Mouse (Mus musculus): ENCODE results near the gene Podn.

Gene Podn

GRCm38 (mm10) chr4:108077224-108077955 is 18.9 kb downstream of the Podn start:
- no peak for DNase-seq (ENCODE audit: low spot score)

GRCm38 (mm10) chr4:108074204-108074823 is 21.9 kb downstream of the Podn start:
- DNase-seq (ENCODE audit: low spot score): no peak

- DNase-seq (ENCODE audit: low spot score): no peak
These were observed 24.2 kb downstream of the Podn start for GRCm38 (mm10) chr4:108072086-108072485.

GRCm38 (mm10) chr4:108071235-108071901 is 24.9 kb downstream of the Podn start:
- DNase-seq (ENCODE audit: low spot score): peak; percentile 98

- no peak for DNase-seq (ENCODE audit: low spot score)
These were observed 25.5 kb downstream of the Podn start for GRCm38 (mm10) chr4:108070723-108071122.

- DNase-seq (ENCODE audit: low spot score): no peak
These were observed 26.0 kb downstream of the Podn start for GRCm38 (mm10) chr4:108070286-108070685.

GRCm38 (mm10) chr4:108068081-108068480 is 28.2 kb downstream of the Podn start:
- no peak for DNase-seq (ENCODE audit: low spot score)

GRCm38 (mm10) chr4:108067261-108067660 is 29.0 kb downstream of the Podn start:
- no peak for DNase-seq (ENCODE audit: low spot score)

- no peak for DNase-seq (ENCODE audit: low spot score)
These were observed 29.7 kb downstream of the Podn start for GRCm38 (mm10) chr4:108066569-108066968.

- no peak for DNase-seq (ENCODE audit: low spot score)
These were observed 30.9 kb downstream of the Podn start for GRCm38 (mm10) chr4:108065176-108065844.

GRCm38 (mm10) chr4:108063616-108064015 is 32.6 kb downstream of the Podn start:
- DNase-seq (ENCODE audit: low spot score): no peak

- DNase-seq (ENCODE audit: low spot score): no peak
These were observed 33.7 kb downstream of the Podn start for GRCm38 (mm10) chr4:108062524-108062923.

- DNase-seq (ENCODE audit: low spot score): no peak
These were observed 35.5 kb downstream of the Podn start for GRCm38 (mm10) chr4:108060774-108061173.

GRCm38 (mm10) chr4:108059601-108060379 is 36.5 kb downstream of the Podn start:
- DNase-seq (ENCODE audit: low spot score): no peak

- no peak for DNase-seq (ENCODE audit: low spot score)
These were observed 38.1 kb downstream of the Podn start for GRCm38 (mm10) chr4:108058166-108058565.

GRCm38 (mm10) chr4:108057247-108057646 is 39.0 kb downstream of the Podn start:
- no peak for DNase-seq (ENCODE audit: low spot score)

- DNase-seq (ENCODE audit: low spot score): no peak
These were observed 40.4 kb downstream of the Podn start for GRCm38 (mm10) chr4:108055873-108056272.

- DNase-seq (ENCODE audit: low spot score): no peak
These were observed 43.6 kb downstream of the Podn start for GRCm38 (mm10) chr4:108052673-108053072.

- DNase-seq (ENCODE audit: low spot score): no peak
These were observed 44.5 kb downstream of the Podn start for GRCm38 (mm10) chr4:108051687-108052274.

- DNase-seq (ENCODE audit: low spot score): no peak
These were observed 50.1 kb downstream of the Podn start for GRCm38 (mm10) chr4:108046136-108046535.
